8 mouse cellular contexts compared by ENCODE assay signal in the genomic region with DNA sequence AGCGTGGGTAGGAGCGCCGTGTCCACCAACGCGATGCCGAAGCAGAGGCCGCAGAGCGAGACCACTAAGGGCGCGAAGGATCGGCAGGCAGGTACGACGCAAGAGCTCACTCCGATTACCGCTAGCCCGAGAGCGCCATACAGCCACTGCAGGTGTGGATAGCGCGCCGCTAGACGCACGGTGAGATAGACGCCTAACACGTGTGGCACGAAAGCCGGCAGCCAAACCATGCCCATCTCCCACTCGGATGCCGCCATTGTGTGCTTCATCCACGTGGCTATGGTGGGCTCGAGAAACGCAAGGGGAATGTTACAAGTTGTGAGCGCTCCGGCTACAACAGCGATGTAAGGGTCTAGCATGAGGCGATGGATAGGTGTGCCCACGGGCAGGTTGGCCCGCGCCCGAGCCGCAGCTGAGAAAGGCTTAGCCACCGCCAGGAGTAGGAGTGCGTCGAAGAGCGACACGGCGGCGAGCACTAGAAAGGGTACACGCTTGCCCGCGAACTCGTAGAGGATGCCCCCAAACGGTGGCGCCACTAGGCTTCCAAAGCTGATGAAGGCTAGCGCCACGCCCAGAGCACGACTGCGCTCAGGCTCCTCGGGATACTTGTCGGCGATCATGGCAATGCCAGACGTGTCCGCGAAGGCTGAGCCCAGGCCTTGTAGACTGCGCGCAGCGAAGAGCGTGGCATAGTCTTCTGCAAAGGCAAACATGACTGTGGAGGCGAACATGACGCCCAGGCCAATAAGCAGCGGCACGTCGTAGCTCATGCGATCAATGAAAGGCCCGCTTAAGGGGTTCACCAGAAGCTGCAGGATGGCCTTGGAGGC. TPM values are rescaled to one million over a fixed set of nuclear protein-coding genes. Genes with fewer than 3 reads are reported as not detected.
DNase-seq lines count a peak whose midpoint lies in the region; ATAC-seq and TF ChIP-seq lines count a peak whose summit lies in the region.
"Had no signal": no experiment of that assay in that cellular context is flagged by ENCODE, and none has a peak within 500 bp of the region (broad histone marks: within the 10 kb centered on the region; RNA-seq: fewer than 3 reads in every experiment).

No protein-coding gene starts in this region.

- H3K4me2 ChIP-seq in forebrain, postnatal 0 days (ENCODE audit: low read depth) = peak overlapping the region; percentile 63
- H3K4me2 ChIP-seq in midbrain, embryonic 12.5 days (replicated peaks) = peak overlapping the region; percentile 68
- H3K4me2 ChIP-seq in lung, postnatal 0 days (replicated peaks; ENCODE audit: low read depth, low read length) = no peak overlapping the region

- H3K4me3 ChIP-seq in forebrain, postnatal 0 days (ENCODE audit: low read depth, low read length) = peak overlapping the region; percentile 39
- H3K4me3 ChIP-seq in midbrain, embryonic 12.5 days = peak overlapping the region; percentile 44
- no peak overlapping the region for H3K4me3 ChIP-seq in lung, postnatal 0 days (ENCODE audit: low read depth, low read length)

- H3K36me3 ChIP-seq in forebrain, postnatal 0 days (ENCODE audit: insufficient read depth) = no peaks in the 10 kb centered on the region
- H3K36me3 ChIP-seq in midbrain, embryonic 12.5 days = no peaks in the 10 kb centered on the region
- H3K36me3 ChIP-seq in lung, postnatal 0 days (ENCODE audit: insufficient read depth, low read length) = no peaks in the 10 kb centered on the region

- 3% methylated on average over 74 of the region's 74 CpGs for WGBS in forebrain, postnatal 0 days
- 3% methylated on average over 74 of the region's 74 CpGs for WGBS in midbrain, embryonic 12.5 days
- 4% methylated on average over 74 of the region's 74 CpGs for WGBS in lung, postnatal 0 days

- H3K27ac ChIP-seq in forebrain, postnatal 0 days (ENCODE audit: low read depth, low read length) = no peak overlapping the region
- H3K27ac ChIP-seq in midbrain, embryonic 12.5 days (replicated peaks) = no peak overlapping the region
- H3K27ac ChIP-seq in lung, postnatal 0 days (ENCODE audit: low read length) = no peak overlapping the region

- H3K4me1 ChIP-seq in forebrain, postnatal 0 days (ENCODE audit: insufficient read depth) = no peaks in the 10 kb centered on the region
- H3K4me1 ChIP-seq in midbrain, embryonic 12.5 days = peaks cover 34% of the 10 kb centered on the region
- no peaks in the 10 kb centered on the region for H3K4me1 ChIP-seq in lung, postnatal 0 days (ENCODE audit: insufficient read depth, low read depth, low read length)

- TF ChIP-seq EP300 in lung, postnatal 0 days (IDR thresholded peaks at IDR 0.05) = no peak

- DNase-seq in ES-CJ7 (ENCODE audit: low read depth, low spot score) = peak; percentile 59
- DNase-seq in R1 (ENCODE audit: low read depth, low spot score) = peak; percentile 46
- peak; percentile 48 for DNase-seq in forebrain, postnatal 0 days
- DNase-seq in left cerebral cortex, postnatal 25 days (ENCODE audit: low spot score in 2 of 2) = no peak
- DNase-seq in lung, postnatal 0 days (ENCODE audit: low spot score) = no peak
- DNase-seq: heart, adult 18-20 months had no signal

- no peaks in the 10 kb centered on the region for H3K9me3 ChIP-seq in forebrain, postnatal 0 days (ENCODE audit: low read length)
- no peaks in the 10 kb centered on the region for H3K9me3 ChIP-seq in midbrain, embryonic 12.5 days
- H3K9me3 ChIP-seq in lung, postnatal 0 days (ENCODE audit: low read length) = no peaks in the 10 kb centered on the region

- H3K9ac ChIP-seq in forebrain, postnatal 0 days = no peak overlapping the region; the same call in 1 of the 2 replicates
- no peak overlapping the region for H3K9ac ChIP-seq in midbrain, embryonic 12.5 days (replicated peaks)
- no peak overlapping the region for H3K9ac ChIP-seq in lung, postnatal 0 days (replicated peaks; ENCODE audit: low read depth)

- intact Hi-C loops in left cerebral cortex, postnatal 25 days (cut with DNase I) = no loop called here

- H3K27me3 ChIP-seq in forebrain, postnatal 0 days (ENCODE audit: insufficient read depth, low read length) = peaks cover 74% of the 10 kb centered on the region
- H3K27me3 ChIP-seq in midbrain, embryonic 12.5 days = peaks cover 97% of the 10 kb centered on the region
- H3K27me3 ChIP-seq in lung, postnatal 0 days (replicated peaks; ENCODE audit: insufficient read depth, low read length) = peaks cover 61% of the 10 kb centered on the region

- peak; percentile 17; the same call in 1 of the 2 replicates for TF ChIP-seq CTCF in forebrain, postnatal 0 days (IDR thresholded peaks at IDR 0.05; ENCODE audit: low read depth)
- TF ChIP-seq CTCF in lung, postnatal 0 days (IDR thresholded peaks at IDR 0.05) = no peak

- peak; percentile 50; the same call in 1 of the 2 replicates for ATAC-seq in forebrain, postnatal 0 days
- no peak for ATAC-seq in midbrain, embryonic 12.5 days (ENCODE audit: low FRiP score, low read depth)
- ATAC-seq in lung, postnatal 0 days = no peak
- ATAC-seq in cerebellum, adult (ENCODE audit: insufficient number of reproducible peaks, low FRiP score, low TSS enrichment) = no peak

RNA-seq across cellular contexts. Expression of gene Slc18a3, which starts 1.2 kb away (rescaled TPM):
- 2.2 and 2.4 TPM in 2 replicates for total RNA-seq in forebrain, postnatal 0 days (2014; rRNA removed)
- 3.0 and 4.4 TPM in 2 replicates for polyA plus RNA-seq in forebrain, postnatal 0 days (2015; fragmentation: Nextera tagmentation; extraction: Ambion mirVana)
- 0.73 and 1.5 TPM in 2 replicates for polyA plus RNA-seq in midbrain, embryonic 12.5 days (2016; fragmentation: Nextera tagmentation; extraction: Ambion mirVana)
- 1 to 10 TPM in 1 of 2 experiments, under 1 TPM in 1; 0.57 to 2.7 TPM for total RNA-seq in left cerebral cortex, postnatal 25 days (2021)
- polyA plus RNA-seq in lung, postnatal 0 days (2015; fragmentation: Nextera tagmentation; extraction: Ambion mirVana) = 0.07 TPM in 1 of 2 replicates, not detected in the other
- total RNA-seq: heart, adult 18-20 months had no signal

RNA-seq across cellular contexts. Expression of gene Chat, which starts 2.4 kb away (rescaled TPM):
- total RNA-seq in forebrain, postnatal 0 days (2014; rRNA removed) = 0.69 and 0.90 TPM in 2 replicates
- polyA plus RNA-seq in forebrain, postnatal 0 days (2015; fragmentation: Nextera tagmentation; extraction: Ambion mirVana) = 0.15 and 0.47 TPM in 2 replicates
- polyA plus RNA-seq in midbrain, embryonic 12.5 days (2016; fragmentation: Nextera tagmentation; extraction: Ambion mirVana) = 0.18 and 0.19 TPM in 2 replicates
- 1 to 10 TPM in 1 of 2 experiments, under 1 TPM in 1; 0.76 to 3.1 TPM for total RNA-seq in left cerebral cortex, postnatal 25 days (2021)
- not detected in 2 replicates for polyA plus RNA-seq in lung, postnatal 0 days (2015; fragmentation: Nextera tagmentation; extraction: Ambion mirVana)
- total RNA-seq: heart, adult 18-20 months had no signal

RNA-seq across cellular contexts. Expression of gene Ercc6, which starts 49.9 kb away (rescaled TPM):
- total RNA-seq in forebrain, postnatal 0 days (2014; rRNA removed) = 15.2 and 18.0 TPM in 2 replicates
- polyA plus RNA-seq in forebrain, postnatal 0 days (2015; fragmentation: Nextera tagmentation; extraction: Ambion mirVana) = 12.6 and 19.5 TPM in 2 replicates
- 28.6 and 35.6 TPM in 2 replicates for polyA plus RNA-seq in midbrain, embryonic 12.5 days (2016; fragmentation: Nextera tagmentation; extraction: Ambion mirVana)
- total RNA-seq in left cerebral cortex, postnatal 25 days (2021) = 10 to 100 TPM; 20.1 to 23.4 TPM
- 12.9 and 15.6 TPM in 2 replicates for polyA plus RNA-seq in lung, postnatal 0 days (2015; fragmentation: Nextera tagmentation; extraction: Ambion mirVana)

Comparison
In these comparisons a context has a peak if more than half of its experiments do, and no peak if none do; other contexts are left out.
1. DNase-seq: peak in ES-CJ7 (single experiment), R1 (single experiment) and forebrain, postnatal 0 days (single experiment); none in left cerebral cortex, postnatal 25 days (0 of 2) and lung, postnatal 0 days (single experiment).